Mouse (Mus musculus) neural tube, embryonic 12.5 days (tissue): Measurements from ENCODE around the gene Gpbp1l1. TPM values are rescaled to one million over a fixed set of nuclear protein-coding genes. Genes with fewer than 3 reads are reported as not detected.

Experiments
- ATAC-seq: fragments of 200-750 bp; cut with Nextera tagmentation; 2 replicates; pipeline ENCODE4 v1.8.0; 2017; ENCODE audit warnings: low read depth, mild to moderate bottlenecking, moderate TSS enrichment, moderate library complexity; ENCODE audit not compliant: low FRiP score
- H3K27ac ChIP-seq: fragments of 300-500 bp; sonication (generic); 2 replicates; pipeline ENCODE4 v1.5.1; 2016
- H3K27me3 ChIP-seq: fragments of 300-500 bp; sonication (generic); replicated peaks from 2 replicates; pipeline ENCODE4 v1.6.1; 2016; ENCODE audit warnings: mild to moderate bottlenecking
- H3K36me3 ChIP-seq: fragments of 300-500 bp; sonication (generic); 2 replicates; pipeline ENCODE4 v1.6.1; 2016; ENCODE audit warnings: mild to moderate bottlenecking
- H3K4me1 ChIP-seq: fragments of 300-500 bp; sonication (generic); 2 replicates; pipeline ENCODE4 v1.6.1; 2016
- H3K4me2 ChIP-seq: fragments of 300-500 bp; sonication (generic); replicated peaks from 2 replicates; pipeline ENCODE4 v1.6.1; 2016; ENCODE audit warnings: mild to moderate bottlenecking
- H3K4me3 ChIP-seq: fragments of 300-500 bp; sonication (generic); 2 replicates; pipeline ENCODE4 v1.5.1; 2016
- H3K9ac ChIP-seq: fragments of 300-500 bp; sonication (generic); 2 replicates; pipeline ENCODE4 v1.6.1; 2016; ENCODE audit warnings: mild to moderate bottlenecking
- H3K9me3 ChIP-seq: fragments of 300-500 bp; sonication (generic); 2 replicates; pipeline ENCODE4 v1.6.1; 2016; ENCODE audit warnings: mild to moderate bottlenecking
- WGBS: fragments of 180-500 bp; shearing (Covaris S2); methylation state at CpG from one replicate; pipeline ENCODE4 v1.1.7; 2016; 5-methylcytosine and 5-hydroxymethylcytosine counted together
- polyA plus RNA-seq: library from polyadenylated mRNA; unstranded; fragments of >200 nt; fragmentation: Nextera tagmentation; extraction: Ambion mirVana; gene quantifications from 2 replicates; pipeline ENCODE4 v1.2.1, GENCODE M21; 2016

Gene Gpbp1l1
- 19.5 and 20.8 TPM in 2 replicates for polyA plus RNA-seq

GRCm38 (mm10) chr4:116557306-116558121 lies at the start of gene Gpbp1l1:
Gene Gpbp1l1, plus strand, starts transcription at chr4:116557658.
- peak; percentile 97 for ATAC-seq
- Histone ChIP-seq H3K9ac (peak within 1 kb of the TSS; percentile 73), H3K27me3 (no peaks in the 10 kb centered on the region), H3K36me3 (peaks cover 13% of the 10 kb centered on the region), H3K9me3 (no peaks in the 10 kb centered on the region), H3K4me3 (peak within 1 kb of the TSS; percentile 84), H3K4me2 (peak within 1 kb of the TSS; percentile 77), H3K27ac (peak within 1 kb of the TSS; percentile 64), H3K4me1 (peaks cover 10% of the 10 kb centered on the region)
- under 1% methylated on average over 78 of the region's 78 CpGs for WGBS

- H3K27ac ChIP-seq = no peak overlapping the region
- no peak overlapping the region for H3K4me2 ChIP-seq
- peaks cover 11% of the 10 kb centered on the region for H3K36me3 ChIP-seq
- H3K4me3 ChIP-seq = no peak overlapping the region
- H3K9ac ChIP-seq = no peak overlapping the region
- H3K27me3 ChIP-seq = no peaks in the 10 kb centered on the region
- 58% methylated on average over 2 of the region's 2 CpGs for WGBS
- H3K9me3 ChIP-seq = no peaks in the 10 kb centered on the region
- ATAC-seq = no peak
- H3K4me1 ChIP-seq = no peaks in the 10 kb centered on the region
Measured at GRCm38 (mm10) chr4:116531109-116531508, 26.3 kb upstream of the Gpbp1l1 start.

GRCm38 (mm10) chr4:116536351-116536750 lies 21.1 kb upstream of the Gpbp1l1 start:
- H3K27ac ChIP-seq = no peak overlapping the region
- ATAC-seq = no peak
- H3K9ac ChIP-seq = no peak overlapping the region
- no peaks in the 10 kb centered on the region for H3K9me3 ChIP-seq
- no peak overlapping the region for H3K4me3 ChIP-seq
- H3K27me3 ChIP-seq = no peaks in the 10 kb centered on the region
- no peak overlapping the region for H3K4me2 ChIP-seq
- no peaks in the 10 kb centered on the region for H3K4me1 ChIP-seq
- H3K36me3 ChIP-seq = peaks cover 5% of the 10 kb centered on the region; the same call in 1 of the 2 replicates

- H3K4me1 ChIP-seq = no peaks in the 10 kb centered on the region
- peaks cover 5% of the 10 kb centered on the region; the same call in 1 of the 2 replicates for H3K36me3 ChIP-seq
- 86% methylated on average over 3 of the region's 3 CpGs for WGBS
- H3K4me3 ChIP-seq = no peak overlapping the region
- no peaks in the 10 kb centered on the region for H3K27me3 ChIP-seq
- H3K9me3 ChIP-seq = no peaks in the 10 kb centered on the region
- H3K4me2 ChIP-seq = no peak overlapping the region
- H3K9ac ChIP-seq = no peak overlapping the region
- ATAC-seq = no peak
- no peak overlapping the region for H3K27ac ChIP-seq
Measured at GRCm38 (mm10) chr4:116537737-116538136, 19.7 kb upstream of the Gpbp1l1 start.

GRCm38 (mm10) chr4:116550432-116550831 lies 7.0 kb upstream of the Gpbp1l1 start:
- H3K4me3 ChIP-seq = no peak overlapping the region
- H3K4me1 ChIP-seq = no peaks in the 10 kb centered on the region
- no peak overlapping the region for H3K4me2 ChIP-seq
- H3K36me3 ChIP-seq = peaks cover 17% of the 10 kb centered on the region
- ATAC-seq = no peak
- no peaks in the 10 kb centered on the region for H3K27me3 ChIP-seq
- no peaks in the 10 kb centered on the region for H3K9me3 ChIP-seq
- H3K27ac ChIP-seq = no peak overlapping the region
- 95% methylated on average over 1 of the region's 1 CpGs for WGBS
- H3K9ac ChIP-seq = no peak overlapping the region

GRCm38 (mm10) chr4:116553035-116553434 lies 4.4 kb upstream of the Gpbp1l1 start:
- peaks cover 17% of the 10 kb centered on the region for H3K36me3 ChIP-seq
- H3K4me2 ChIP-seq = no peak overlapping the region
- H3K4me1 ChIP-seq = no peaks in the 10 kb centered on the region
- WGBS = 89% methylated on average over 3 of the region's 3 CpGs
- H3K4me3 ChIP-seq = no peak overlapping the region
- H3K27ac ChIP-seq = no peak overlapping the region
- ATAC-seq = no peak
- no peak overlapping the region for H3K9ac ChIP-seq
- no peaks in the 10 kb centered on the region for H3K27me3 ChIP-seq
- no peaks in the 10 kb centered on the region for H3K9me3 ChIP-seq

- 5% methylated on average over 23 of the region's 23 CpGs for WGBS
- peaks cover 10% of the 10 kb centered on the region for H3K4me1 ChIP-seq
- ATAC-seq = no peak
Measured at GRCm38 (mm10) chr4:116555413-116556300, 1.8 kb upstream of the Gpbp1l1 start, which contains the start of gene Tmem69. Gene Tmem69, minus strand, starts transcription at chr4:116555936.

GRCm38 (mm10) chr4:116556561-116557305 lies 725 bp upstream of the Gpbp1l1 start:
- Histone ChIP-seq H3K27ac (peak overlapping the region; percentile 57), H3K36me3 (peaks cover 17% of the 10 kb centered on the region), H3K4me2 (peak overlapping the region; percentile 77), H3K4me3 (peak overlapping the region; percentile 84), H3K9ac (peak overlapping the region; percentile 73), H3K9me3 (no peaks in the 10 kb centered on the region), H3K27me3 (no peaks in the 10 kb centered on the region), H3K4me1 (peaks cover 10% of the 10 kb centered on the region)
- WGBS = under 1% methylated on average over 28 of the region's 28 CpGs
- ATAC-seq = peak; percentile 98

More at GRCm38 (mm10) chr4:116555413-116556300, 1.8 kb upstream of the Gpbp1l1 start, which contains the start of gene Tmem69:
- no peaks in the 10 kb centered on the region for H3K27me3 ChIP-seq
- peaks cover 17% of the 10 kb centered on the region for H3K36me3 ChIP-seq
- peak within 1 kb of the TSS; percentile 57; the same call in 1 of the 2 replicates for H3K27ac ChIP-seq
- H3K9ac ChIP-seq = peak within 1 kb of the TSS; percentile 73
- H3K4me2 ChIP-seq = peak within 1 kb of the TSS; percentile 77
- H3K9me3 ChIP-seq = no peaks in the 10 kb centered on the region
- peak within 1 kb of the TSS; percentile 84 for H3K4me3 ChIP-seq

GRCm38 (mm10) chr4:116558151-116558882 lies 859 bp downstream of the Gpbp1l1 start:
- no peak overlapping the region for H3K27ac ChIP-seq
- H3K36me3 ChIP-seq = peaks cover 8% of the 10 kb centered on the region
- WGBS = 5% methylated on average over 15 of the region's 15 CpGs
- no peaks in the 10 kb centered on the region for H3K27me3 ChIP-seq
- no peaks in the 10 kb centered on the region for H3K9me3 ChIP-seq
- peak overlapping the region; percentile 73 for H3K9ac ChIP-seq
- no peak for ATAC-seq
- H3K4me1 ChIP-seq = peaks cover 10% of the 10 kb centered on the region
- H3K4me3 ChIP-seq = peak overlapping the region; percentile 84
- H3K4me2 ChIP-seq = peak overlapping the region; percentile 77

GRCm38 (mm10) chr4:116595793-116596192 lies 38.3 kb downstream of the Gpbp1l1 start:
- Histone ChIP-seq H3K27me3 (no peaks in the 10 kb centered on the region), H3K4me3 (no peak overlapping the region), H3K4me1 (peaks cover 17% of the 10 kb centered on the region; the same call in 1 of the 2 replicates), H3K36me3 (peaks cover 36% of the 10 kb centered on the region), H3K27ac (no peak overlapping the region), H3K4me2 (no peak overlapping the region), H3K9ac (no peak overlapping the region), H3K9me3 (no peaks in the 10 kb centered on the region)
- ATAC-seq = no peak
- 83% methylated on average over 8 of the region's 8 CpGs for WGBS

- Histone ChIP-seq H3K36me3 (peaks cover 36% of the 10 kb centered on the region), H3K4me2 (peak within 1 kb of the TSS; percentile 69), H3K4me3 (peak within 1 kb of the TSS; percentile 61), H3K4me1 (peaks cover 17% of the 10 kb centered on the region; the same call in 1 of the 2 replicates), H3K9ac (peak within 1 kb of the TSS; percentile 71), H3K27me3 (no peaks in the 10 kb centered on the region), H3K27ac (no peak within 1 kb of the TSS), H3K9me3 (no peaks in the 10 kb centered on the region)
- no peak for ATAC-seq
- WGBS = 33% methylated on average over 5 of the region's 5 CpGs
Measured at GRCm38 (mm10) chr4:116596379-116596778, 38.9 kb downstream of the Gpbp1l1 start, which contains the start of gene Ccdc17. Gene Ccdc17, plus strand, starts transcription at chr4:116596654.
